Mouse (Mus musculus): ENCODE measurements at regions not wholly inside any gene's neighbourhood (a gene's known extent, or its start where the extent isn't known, plus 50 kb on each side); places are given as distances from the start of the nearest gene placed in this dataset.

- no peaks in the 10 kb centered on the region for H3K36me3 ChIP-seq (replicated peaks; ENCODE audit: control insufficient read depth, insufficient read depth, low read length)
- H3K27ac ChIP-seq (ENCODE audit: low read depth): no peak overlapping the region
- H3K27me3 ChIP-seq (ENCODE audit: control insufficient read depth, insufficient read depth, low read length): no peaks in the 10 kb centered on the region
- TF ChIP-seq CTCF (IDR thresholded peaks at IDR 0.05; ENCODE audit: low read depth) (no peak), EP300 (IDR thresholded peaks at IDR 0.05; ENCODE audit: low read depth) (no peak)
- WGBS: 85% methylated on average over 6 of the region's 6 CpGs
- H3K4me1 ChIP-seq (ENCODE audit: control insufficient read depth, insufficient read depth): peaks cover 11% of the 10 kb centered on the region
- no peak overlapping the region for H3K9ac ChIP-seq (replicated peaks; ENCODE audit: low read depth, low read length)
- H3K4me2 ChIP-seq (ENCODE audit: low read depth, low read length): no peak overlapping the region
- DNase-seq (ENCODE audit: low spot score) (no peak), ATAC-seq (ENCODE audit: insufficient read depth, low read depth) (no peak)
- no peak overlapping the region for H3K4me3 ChIP-seq (ENCODE audit: low read depth, low read length)
- no peaks in the 10 kb centered on the region for H3K9me3 ChIP-seq (replicated peaks; ENCODE audit: control insufficient read depth, low read length)
Measured at GRCm38 (mm10) chr2:160452730-160453129, 85.9 kb upstream of the Mafb start.

GRCm38 (mm10) chr2:160455617-160456016 is 88.8 kb upstream of the Mafb start:
- 54% methylated on average over 10 of the region's 10 CpGs for WGBS
- ATAC-seq (ENCODE audit: insufficient read depth, low read depth) (no peak), DNase-seq (ENCODE audit: low spot score) (no peak)
- Histone ChIP-seq H3K9me3 (replicated peaks; ENCODE audit: control insufficient read depth, low read length) (no peaks in the 10 kb centered on the region), H3K36me3 (replicated peaks; ENCODE audit: control insufficient read depth, insufficient read depth, low read length) (no peaks in the 10 kb centered on the region), H3K9ac (replicated peaks; ENCODE audit: low read depth, low read length) (no peak overlapping the region), H3K4me2 (ENCODE audit: low read depth, low read length) (no peak overlapping the region), H3K27me3 (ENCODE audit: control insufficient read depth, insufficient read depth, low read length) (no peaks in the 10 kb centered on the region), H3K4me1 (ENCODE audit: control insufficient read depth, insufficient read depth) (peaks cover 11% of the 10 kb centered on the region), H3K4me3 (ENCODE audit: low read depth, low read length) (no peak overlapping the region), H3K27ac (ENCODE audit: low read depth) (no peak overlapping the region)
- no peak for TF ChIP-seq EP300 (IDR thresholded peaks at IDR 0.05; ENCODE audit: low read depth)
- no peak for TF ChIP-seq CTCF (IDR thresholded peaks at IDR 0.05; ENCODE audit: low read depth)

GRCm38 (mm10) chr2:160456681-160457080 is 89.8 kb upstream of the Mafb start:
- Histone ChIP-seq H3K9me3 (replicated peaks; ENCODE audit: control insufficient read depth, low read length) (no peaks in the 10 kb centered on the region), H3K4me1 (ENCODE audit: control insufficient read depth, insufficient read depth) (peaks cover 8% of the 10 kb centered on the region), H3K4me2 (ENCODE audit: low read depth, low read length) (no peak overlapping the region), H3K4me3 (ENCODE audit: low read depth, low read length) (no peak overlapping the region), H3K9ac (replicated peaks; ENCODE audit: low read depth, low read length) (no peak overlapping the region), H3K27ac (ENCODE audit: low read depth) (no peak overlapping the region), H3K27me3 (ENCODE audit: control insufficient read depth, insufficient read depth, low read length) (no peaks in the 10 kb centered on the region), H3K36me3 (replicated peaks; ENCODE audit: control insufficient read depth, insufficient read depth, low read length) (no peaks in the 10 kb centered on the region)
- WGBS: 70% methylated on average over 8 of the region's 8 CpGs
- DNase-seq (ENCODE audit: low spot score) (no peak), ATAC-seq (ENCODE audit: insufficient read depth, low read depth) (no peak)
- TF ChIP-seq EP300 (IDR thresholded peaks at IDR 0.05; ENCODE audit: low read depth) (no peak), CTCF (IDR thresholded peaks at IDR 0.05; ENCODE audit: low read depth) (no peak)

- no peak for TF ChIP-seq EP300 (IDR thresholded peaks at IDR 0.05; ENCODE audit: low read depth)
- TF ChIP-seq CTCF (IDR thresholded peaks at IDR 0.05; ENCODE audit: low read depth): no peak
- H3K27ac ChIP-seq (ENCODE audit: low read depth): no peak overlapping the region
- H3K4me3 ChIP-seq (ENCODE audit: low read depth, low read length): no peak overlapping the region
- H3K4me2 ChIP-seq (ENCODE audit: low read depth, low read length): no peak overlapping the region
- DNase-seq (ENCODE audit: low spot score) (no peak), ATAC-seq (ENCODE audit: insufficient read depth, low read depth) (no peak)
- no peaks in the 10 kb centered on the region for H3K4me1 ChIP-seq (ENCODE audit: control insufficient read depth, insufficient read depth)
- WGBS: 70% methylated on average over 4 of the region's 4 CpGs
- H3K9ac ChIP-seq (replicated peaks; ENCODE audit: low read depth, low read length): no peak overlapping the region
- no peaks in the 10 kb centered on the region for H3K9me3 ChIP-seq (replicated peaks; ENCODE audit: control insufficient read depth, low read length)
- no peaks in the 10 kb centered on the region for H3K36me3 ChIP-seq (replicated peaks; ENCODE audit: control insufficient read depth, insufficient read depth, low read length)
- H3K27me3 ChIP-seq (ENCODE audit: control insufficient read depth, insufficient read depth, low read length): no peaks in the 10 kb centered on the region
Measured at GRCm38 (mm10) chr2:160471561-160471960, 104.7 kb upstream of the Mafb start.

- TF ChIP-seq CTCF (IDR thresholded peaks at IDR 0.05; ENCODE audit: low read depth) (no peak), EP300 (IDR thresholded peaks at IDR 0.05; ENCODE audit: low read depth) (no peak)
- H3K27me3 ChIP-seq (ENCODE audit: control insufficient read depth, insufficient read depth, low read length): no peaks in the 10 kb centered on the region
- DNase-seq (ENCODE audit: low spot score) (no peak), ATAC-seq (ENCODE audit: insufficient read depth, low read depth) (no peak)
- no peaks in the 10 kb centered on the region for H3K9me3 ChIP-seq (replicated peaks; ENCODE audit: control insufficient read depth, low read length)
- H3K4me3 ChIP-seq (ENCODE audit: low read depth, low read length): no peak overlapping the region
- no peak overlapping the region for H3K4me2 ChIP-seq (ENCODE audit: low read depth, low read length)
- no peaks in the 10 kb centered on the region for H3K4me1 ChIP-seq (ENCODE audit: control insufficient read depth, insufficient read depth)
- no peak overlapping the region for H3K9ac ChIP-seq (replicated peaks; ENCODE audit: low read depth, low read length)
- H3K27ac ChIP-seq (ENCODE audit: low read depth): no peak overlapping the region
- 78% methylated on average over 3 of the region's 3 CpGs for WGBS
- no peaks in the 10 kb centered on the region for H3K36me3 ChIP-seq (replicated peaks; ENCODE audit: control insufficient read depth, insufficient read depth, low read length)
Measured at GRCm38 (mm10) chr2:160476181-160476580, 109.3 kb upstream of the Mafb start.

GRCm38 (mm10) chr2:160479240-160479639 is 112.4 kb upstream of the Mafb start:
- no peak for DNase-seq (ENCODE audit: low spot score)
- no peaks in the 10 kb centered on the region for H3K9me3 ChIP-seq (replicated peaks; ENCODE audit: control insufficient read depth, low read length)
- ATAC-seq (ENCODE audit: insufficient read depth, low read depth): no peak
- H3K4me2 ChIP-seq (ENCODE audit: low read depth, low read length): no peak overlapping the region
- no peak overlapping the region for H3K27ac ChIP-seq (ENCODE audit: low read depth)
- TF ChIP-seq EP300 (IDR thresholded peaks at IDR 0.05; ENCODE audit: low read depth) (no peak), CTCF (IDR thresholded peaks at IDR 0.05; ENCODE audit: low read depth) (no peak)
- no peak overlapping the region for H3K4me3 ChIP-seq (ENCODE audit: low read depth, low read length)
- WGBS: 44% methylated on average over 7 of the region's 7 CpGs
- H3K27me3 ChIP-seq (ENCODE audit: control insufficient read depth, insufficient read depth, low read length): no peaks in the 10 kb centered on the region
- H3K9ac ChIP-seq (replicated peaks; ENCODE audit: low read depth, low read length): no peak overlapping the region
- no peaks in the 10 kb centered on the region for H3K4me1 ChIP-seq (ENCODE audit: control insufficient read depth, insufficient read depth)
- H3K36me3 ChIP-seq (replicated peaks; ENCODE audit: control insufficient read depth, insufficient read depth, low read length): no peaks in the 10 kb centered on the region

All from heart, postnatal 0 days (tissue).